Mouse (Mus musculus) forebrain, embryonic 16.5 days (tissue): ENCODE data around the gene Rho. TPM values are rescaled to one million over a fixed set of nuclear protein-coding genes. Genes with fewer than 3 reads are reported as not detected.

Source experiments
- ATAC-seq: fragments of 200-750 bp; cut with Nextera tagmentation; 2 replicates; pipeline ENCODE4 v1.8.0; 2017; ENCODE audit warnings: mild to moderate bottlenecking, moderate library complexity
- H3K27ac ChIP-seq: fragments of 300-500 bp; sonication (generic); 2 replicates; pipeline ENCODE4 v1.5.1; 2014; ENCODE audit warnings: low read length, control low read depth
- H3K27me3 ChIP-seq: fragments of 300-500 bp; sonication (generic); replicated peaks from 2 replicates; pipeline ENCODE4 v1.6.1; 2014; ENCODE audit warnings: low read length; ENCODE audit not compliant: control insufficient read depth, insufficient read depth
- H3K36me3 ChIP-seq: fragments of 300-500 bp; sonication (generic); 2 replicates; pipeline ENCODE4 v1.6.1; 2014; ENCODE audit not compliant: control insufficient read depth, insufficient read depth
- H3K4me1 ChIP-seq: fragments of 300-500 bp; sonication (generic); replicated peaks from 2 replicates; pipeline ENCODE4 v1.6.1; 2014; ENCODE audit warnings: low read length; ENCODE audit not compliant: control insufficient read depth, insufficient read depth
- H3K4me2 ChIP-seq: fragments of 300-500 bp; sonication (generic); 2 replicates; pipeline ENCODE4 v1.6.1; 2014; ENCODE audit warnings: mild to moderate bottlenecking, low read length, control low read depth
- H3K4me3 ChIP-seq: fragments of 300-500 bp; sonication (generic); replicated peaks from 2 replicates; pipeline ENCODE4 v1.5.1; 2014; ENCODE audit warnings: mild to moderate bottlenecking, low read length, control low read depth
- H3K9ac ChIP-seq: fragments of 300-500 bp; sonication (generic); replicated peaks from 2 replicates; pipeline ENCODE4 v1.6.1; 2014; ENCODE audit warnings: low read depth, low read length, control low read depth
- H3K9me3 ChIP-seq: fragments of 300-500 bp; sonication (generic); 2 replicates; pipeline ENCODE4 v1.6.1; 2016; ENCODE audit warnings: low read length; ENCODE audit not compliant: control insufficient read depth
- WGBS: fragments of 180-500 bp; shearing (Covaris S2); extraction: QIAGEN DNeasy Blood & Tissue Kit; methylation state at CpG from one replicate; pipeline ENCODE4 v1.1.7; 2014; 5-methylcytosine and 5-hydroxymethylcytosine counted together
- polyA plus RNA-seq: library from polyadenylated mRNA; unstranded; fragments of >200 nt; fragmentation: Nextera tagmentation; extraction: Ambion mirVana; gene quantifications from 2 replicates; pipeline ENCODE4 v1.2.1, GENCODE M21; 2015

Gene Rho
- polyA plus RNA-seq, 1 experiment from 2014 or later: 0.15 TPM

- Histone ChIP-seq H3K9ac (no peak overlapping the region), H3K4me1 (peaks cover 18% of the 10 kb centered on the region), H3K4me3 (no peak overlapping the region), H3K36me3 (no peaks in the 10 kb centered on the region), H3K9me3 (no peaks in the 10 kb centered on the region), H3K27me3 (no peaks in the 10 kb centered on the region), H3K27ac (no peak overlapping the region), H3K4me2 (no peak overlapping the region)
- no peak for ATAC-seq
- 88% methylated on average over 8 of the region's 8 CpGs for WGBS
These were observed 44.1 kb downstream of the Rho start for GRCm38 (mm10) chr6:115975606-115976005.

- Histone ChIP-seq H3K4me2 (no peak overlapping the region), H3K4me3 (no peak overlapping the region), H3K4me1 (peaks cover 7% of the 10 kb centered on the region), H3K9ac (no peak overlapping the region), H3K36me3 (no peaks in the 10 kb centered on the region), H3K27me3 (no peaks in the 10 kb centered on the region), H3K27ac (no peak overlapping the region), H3K9me3 (no peaks in the 10 kb centered on the region)
- WGBS: 88% methylated on average over 15 of the region's 15 CpGs
- ATAC-seq: no peak
These were observed 46.3 kb downstream of the Rho start for GRCm38 (mm10) chr6:115977810-115978209.

GRCm38 (mm10) chr6:115978596-115978995, 47.0 kb downstream of the Rho start:
- no peaks in the 10 kb centered on the region for H3K36me3 ChIP-seq
- H3K4me1 ChIP-seq: peaks cover 7% of the 10 kb centered on the region
- no peaks in the 10 kb centered on the region for H3K27me3 ChIP-seq
- H3K4me2 ChIP-seq: no peak overlapping the region
- no peak overlapping the region for H3K4me3 ChIP-seq
- no peak overlapping the region for H3K9ac ChIP-seq
- H3K27ac ChIP-seq: no peak overlapping the region
- no peak for ATAC-seq
- WGBS: 61% methylated on average over 8 of the region's 8 CpGs
- H3K9me3 ChIP-seq: no peaks in the 10 kb centered on the region

- ATAC-seq: no peak
- 70% methylated on average over 7 of the region's 7 CpGs for WGBS
- Histone ChIP-seq H3K27ac (no peak overlapping the region), H3K27me3 (no peaks in the 10 kb centered on the region), H3K4me1 (peaks cover 8% of the 10 kb centered on the region), H3K9me3 (no peaks in the 10 kb centered on the region), H3K9ac (no peak overlapping the region), H3K4me3 (no peak overlapping the region), H3K4me2 (no peak overlapping the region), H3K36me3 (no peaks in the 10 kb centered on the region)
These were observed 51.3 kb downstream of the Rho start for GRCm38 (mm10) chr6:115982889-115983288.

- H3K4me2 ChIP-seq: no peak overlapping the region
- no peak; the same call in 1 of the 2 replicates for ATAC-seq
- H3K27ac ChIP-seq: no peak overlapping the region
- WGBS: 66% methylated on average over 12 of the region's 12 CpGs
- peaks cover 8% of the 10 kb centered on the region for H3K4me1 ChIP-seq
- H3K9me3 ChIP-seq: no peaks in the 10 kb centered on the region
- H3K36me3 ChIP-seq: no peaks in the 10 kb centered on the region
- no peak overlapping the region for H3K9ac ChIP-seq
- no peak overlapping the region for H3K4me3 ChIP-seq
- no peaks in the 10 kb centered on the region for H3K27me3 ChIP-seq
These were observed 51.9 kb downstream of the Rho start for GRCm38 (mm10) chr6:115983306-115984038.

DNA sequence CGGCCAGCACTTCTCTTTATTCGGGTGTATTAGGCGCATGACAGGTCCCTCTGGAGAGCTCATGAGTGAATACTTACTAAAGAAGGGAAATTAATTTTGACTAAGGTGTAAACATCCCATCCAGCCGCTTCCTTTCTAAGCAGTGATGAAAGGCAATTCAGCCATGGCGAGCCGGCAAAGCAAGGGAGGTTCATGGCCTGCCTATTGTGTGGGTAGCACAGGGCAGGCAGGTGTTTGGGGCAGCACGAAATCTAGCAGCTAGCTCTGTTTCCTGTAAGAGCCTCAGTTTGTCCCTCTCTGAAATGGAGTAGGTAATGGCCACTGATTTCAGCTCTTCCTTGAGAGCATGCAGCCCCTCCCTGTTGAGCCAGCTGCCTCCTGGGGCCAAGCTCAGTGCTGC, 53.0 kb downstream of the Rho start:
- H3K4me3 ChIP-seq: no peak overlapping the region
- no peaks in the 10 kb centered on the region for H3K27me3 ChIP-seq
- no peak overlapping the region for H3K4me2 ChIP-seq
- H3K9me3 ChIP-seq: no peaks in the 10 kb centered on the region
- peaks cover 8% of the 10 kb centered on the region for H3K4me1 ChIP-seq
- no peaks in the 10 kb centered on the region for H3K36me3 ChIP-seq
- ATAC-seq: no peak
- WGBS: 54% methylated on average over 7 of the region's 7 CpGs
- no peak overlapping the region for H3K27ac ChIP-seq
- no peak overlapping the region for H3K9ac ChIP-seq

DNA sequence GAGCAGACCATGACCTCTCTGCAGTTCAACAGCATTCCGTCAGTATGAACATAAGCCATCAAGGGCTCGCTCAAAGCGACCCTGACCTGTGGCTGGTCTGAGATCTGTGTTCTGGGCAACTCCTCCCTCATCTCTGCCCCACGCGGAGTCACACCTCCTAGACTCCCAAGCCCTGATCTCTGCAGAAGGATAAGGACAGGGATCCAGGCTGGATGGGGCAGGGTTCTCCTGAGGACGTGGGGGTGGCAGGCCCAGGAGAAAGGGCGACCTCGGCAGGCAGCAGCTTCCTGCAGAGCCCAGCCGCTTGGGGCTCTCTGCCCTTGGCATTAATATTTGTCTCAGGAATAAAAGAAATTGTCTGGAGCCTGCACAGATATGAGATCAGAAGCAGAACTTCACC, 54.1 kb downstream of the Rho start:
- WGBS: 69% methylated on average over 9 of the region's 9 CpGs
- Histone ChIP-seq H3K27ac (no peak overlapping the region), H3K27me3 (no peaks in the 10 kb centered on the region), H3K4me3 (no peak overlapping the region), H3K4me1 (peaks cover 8% of the 10 kb centered on the region), H3K4me2 (no peak overlapping the region), H3K36me3 (no peaks in the 10 kb centered on the region), H3K9me3 (no peaks in the 10 kb centered on the region), H3K9ac (no peak overlapping the region)
- ATAC-seq: no peak

DNA sequence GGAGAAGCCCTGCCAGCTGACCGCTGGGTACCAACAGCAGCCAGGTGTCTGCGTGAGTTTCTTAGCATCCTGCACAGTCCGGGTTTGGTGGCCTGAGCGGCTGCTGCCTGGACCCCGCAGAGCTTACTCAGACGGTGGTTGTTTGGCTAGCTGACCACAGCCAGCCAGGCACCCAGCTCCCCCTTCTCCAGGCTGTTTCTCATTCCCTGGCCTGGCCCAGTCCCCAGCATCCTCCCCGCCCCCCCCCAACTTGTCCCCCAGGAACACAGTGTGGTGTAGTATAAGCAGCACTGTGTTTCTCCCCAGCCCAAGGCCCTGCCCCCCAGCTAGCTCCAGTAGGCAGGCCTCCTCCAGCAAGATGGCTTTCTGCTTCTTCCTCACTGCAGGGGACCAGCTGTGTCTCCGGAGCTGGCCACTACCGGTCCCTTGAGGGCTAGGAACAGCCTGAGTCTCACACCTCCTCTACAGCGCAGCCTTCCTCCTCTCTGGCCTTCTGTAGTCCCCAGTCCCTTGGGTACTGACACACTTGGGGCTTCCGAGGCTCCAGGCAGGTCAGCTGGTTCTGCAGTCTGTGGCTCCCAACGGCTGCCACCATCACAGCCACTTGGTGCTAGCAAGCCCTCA, 55.0 kb downstream of the Rho start:
- Histone ChIP-seq H3K4me1 (peaks cover 10% of the 10 kb centered on the region), H3K27me3 (no peaks in the 10 kb centered on the region), H3K36me3 (no peaks in the 10 kb centered on the region), H3K4me3 (no peak overlapping the region), H3K4me2 (no peak overlapping the region), H3K27ac (no peak overlapping the region), H3K9me3 (no peaks in the 10 kb centered on the region), H3K9ac (no peak overlapping the region)
- ATAC-seq: no peak
- 47% methylated on average over 11 of the region's 12 CpGs for WGBS

GRCm38 (mm10) chr6:115987096-115987747, 55.7 kb downstream of the Rho start:
- Histone ChIP-seq H3K4me1 (peaks cover 11% of the 10 kb centered on the region), H3K4me2 (no peak overlapping the region), H3K4me3 (no peak overlapping the region), H3K36me3 (no peaks in the 10 kb centered on the region), H3K27ac (no peak overlapping the region), H3K9me3 (no peaks in the 10 kb centered on the region), H3K27me3 (peaks cover under 1% of the 10 kb centered on the region; the same call in 1 of the 2 replicates), H3K9ac (no peak overlapping the region)
- no peak for ATAC-seq
- 63% methylated on average over 9 of the region's 9 CpGs for WGBS
